Mouse (Mus musculus): ENCODE measurements at regions not wholly inside any gene's neighbourhood (a gene's known extent, or its start where the extent isn't known, plus 50 kb on each side); places are given as distances from the start of the nearest gene placed in this dataset.

DNA sequence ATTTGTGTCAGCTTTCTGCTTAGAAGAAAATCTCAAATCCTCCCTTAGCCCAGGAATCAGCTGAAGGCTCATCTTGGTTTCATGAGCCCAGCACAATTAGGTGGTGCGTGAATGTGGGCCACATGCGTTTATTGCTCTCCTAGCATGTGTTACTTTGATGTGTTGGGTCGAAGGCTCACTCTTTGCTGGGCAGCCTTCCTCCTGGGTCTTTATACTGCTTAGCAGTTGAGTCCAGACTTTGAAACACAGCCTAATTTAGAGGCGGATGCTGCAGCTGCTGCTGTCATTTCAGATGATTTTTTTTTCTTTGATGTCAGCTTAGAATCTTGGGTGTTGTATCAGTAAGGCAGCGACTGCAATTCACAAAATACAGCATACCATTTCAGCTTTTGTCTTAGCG lies 315.2 kb upstream of the Zic1 start:
- Histone ChIP-seq H3K27ac (ENCODE audit: insufficient read depth, low read length) (no peak overlapping the region), H3K4me3 (ENCODE audit: insufficient read depth, low read length) (no peak overlapping the region), H3K4me1 (ENCODE audit: control insufficient read depth, insufficient read depth, low read length) (no peaks in the 10 kb centered on the region)
- no peak for TF ChIP-seq POLR2A (IDR thresholded peaks at IDR 0.05; ENCODE audit: low read depth, low read length)
- no peak for TF ChIP-seq CTCF (IDR thresholded peaks at IDR 0.05; ENCODE audit: borderline replicate concordance, insufficient read depth, low read length)

DNA sequence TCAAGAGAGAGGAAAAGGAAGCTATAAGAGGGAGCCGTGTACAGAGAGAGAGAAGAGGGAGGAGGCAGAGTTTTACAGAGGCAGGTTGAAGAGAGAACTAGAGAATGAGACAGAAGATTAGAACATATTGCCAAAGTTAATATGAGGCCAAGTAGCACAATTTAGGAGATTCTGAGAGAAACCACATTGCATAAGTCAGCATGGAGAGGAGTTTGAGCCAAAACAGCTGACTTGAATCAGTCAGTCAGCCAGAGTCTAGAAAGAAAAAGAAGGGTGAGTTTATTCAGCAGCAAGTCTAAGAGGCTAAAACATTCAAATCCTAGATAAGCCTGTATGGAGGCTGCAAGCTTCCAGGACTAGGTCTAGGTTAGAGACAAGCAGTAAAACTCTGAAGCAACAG lies 301.1 kb upstream of the Zic1 start:
- H3K27ac ChIP-seq (ENCODE audit: insufficient read depth, low read length), result no peak overlapping the region
- TF ChIP-seq POLR2A (IDR thresholded peaks at IDR 0.05; ENCODE audit: low read depth, low read length), result no peak
- no peak for TF ChIP-seq CTCF (IDR thresholded peaks at IDR 0.05; ENCODE audit: borderline replicate concordance, insufficient read depth, low read length)
- H3K4me1 ChIP-seq (ENCODE audit: control insufficient read depth, insufficient read depth, low read length), result no peaks in the 10 kb centered on the region
- no peak overlapping the region for H3K4me3 ChIP-seq (ENCODE audit: insufficient read depth, low read length)

DNA sequence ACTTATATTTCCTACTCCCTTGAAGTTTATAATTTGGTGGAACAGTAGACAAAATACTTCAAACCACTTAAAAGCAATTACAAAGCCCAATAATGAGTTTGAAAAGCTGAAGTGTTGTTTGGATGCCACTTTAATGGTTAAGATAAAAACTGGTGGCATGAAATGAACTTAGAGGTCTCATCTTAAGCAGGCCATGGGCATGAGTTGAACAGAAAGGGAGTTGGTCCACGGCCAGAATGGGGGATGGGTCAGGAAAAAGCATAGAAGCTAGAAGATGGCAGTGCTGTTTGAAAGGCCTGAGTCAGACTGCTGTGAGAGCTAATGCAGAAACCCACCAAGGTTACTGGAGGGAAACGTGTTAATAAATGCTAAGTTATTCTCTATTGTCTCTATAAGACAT lies 294.5 kb upstream of the Zic1 start:
- no peak overlapping the region for H3K4me3 ChIP-seq (ENCODE audit: insufficient read depth, low read length)
- no peaks in the 10 kb centered on the region for H3K4me1 ChIP-seq (ENCODE audit: control insufficient read depth, insufficient read depth, low read length)
- H3K27ac ChIP-seq (ENCODE audit: insufficient read depth, low read length), result no peak overlapping the region
- TF ChIP-seq CTCF (IDR thresholded peaks at IDR 0.05; ENCODE audit: borderline replicate concordance, insufficient read depth, low read length), result no peak
- TF ChIP-seq POLR2A (IDR thresholded peaks at IDR 0.05; ENCODE audit: low read depth, low read length), result no peak

DNA sequence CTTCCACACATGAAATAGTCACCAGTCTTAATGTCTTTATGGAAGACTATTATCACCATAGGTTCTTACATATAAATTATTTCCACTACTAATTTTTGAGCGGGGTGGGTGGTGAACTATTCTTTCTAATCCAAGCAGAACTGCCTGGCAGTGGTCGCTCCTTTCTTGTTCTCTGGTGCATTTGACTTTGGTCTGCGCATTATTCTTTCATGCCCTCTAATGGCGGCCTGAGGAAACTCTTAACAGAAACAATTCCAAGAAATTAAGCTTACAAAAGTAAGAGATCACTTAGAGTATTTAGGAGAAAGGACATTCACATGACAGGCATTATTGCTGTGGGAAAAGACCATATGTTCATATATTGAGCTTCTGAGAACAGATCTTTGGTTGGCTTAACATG lies 288.5 kb upstream of the Zic1 start:
- Histone ChIP-seq H3K27ac (ENCODE audit: insufficient read depth, low read length) (no peak overlapping the region), H3K4me1 (ENCODE audit: control insufficient read depth, insufficient read depth, low read length) (no peaks in the 10 kb centered on the region), H3K4me3 (ENCODE audit: insufficient read depth, low read length) (no peak overlapping the region)
- TF ChIP-seq POLR2A (IDR thresholded peaks at IDR 0.05; ENCODE audit: low read depth, low read length), result no peak
- no peak for TF ChIP-seq CTCF (IDR thresholded peaks at IDR 0.05; ENCODE audit: borderline replicate concordance, insufficient read depth, low read length)

DNA sequence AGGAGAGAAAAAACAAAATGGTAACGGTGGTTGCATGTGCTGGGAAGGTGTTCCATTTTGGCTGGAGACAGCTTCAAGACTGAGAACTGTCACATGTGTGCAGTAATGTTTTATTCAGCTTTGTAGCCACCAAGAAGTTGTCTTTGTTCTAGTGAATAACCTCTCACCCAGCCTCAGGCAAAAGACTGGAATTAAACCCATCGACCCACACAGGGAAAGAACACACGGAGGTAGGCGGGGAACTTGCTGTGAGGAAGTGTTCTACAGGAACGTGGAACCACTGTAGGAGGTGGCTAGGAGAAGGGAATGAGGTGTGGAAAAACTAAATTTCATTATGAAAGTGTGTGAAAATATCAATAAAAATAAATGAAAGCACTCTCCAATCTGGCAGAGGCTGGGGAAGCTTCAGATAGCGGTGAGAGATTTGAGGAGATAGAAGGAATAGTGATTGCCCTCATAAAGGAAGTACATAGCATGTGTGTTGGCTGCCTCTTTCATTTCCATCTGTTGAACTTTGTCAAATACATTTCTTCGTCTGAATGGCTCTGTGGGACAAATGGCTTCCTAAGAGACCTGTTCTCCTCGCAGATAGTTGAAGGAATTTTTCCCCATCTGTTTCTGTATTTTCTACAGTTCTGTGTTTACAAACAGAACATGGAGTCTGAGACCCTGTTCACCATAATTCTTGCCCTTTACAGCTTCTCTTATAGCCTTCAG lies 286.9 kb upstream of the Zic1 start:
- Histone ChIP-seq H3K27ac (ENCODE audit: insufficient read depth, low read length) (no peak overlapping the region), H3K4me1 (ENCODE audit: control insufficient read depth, insufficient read depth, low read length) (no peaks in the 10 kb centered on the region), H3K4me3 (ENCODE audit: insufficient read depth, low read length) (no peak overlapping the region)
- TF ChIP-seq CTCF (IDR thresholded peaks at IDR 0.05; ENCODE audit: borderline replicate concordance, insufficient read depth, low read length) (no peak), POLR2A (IDR thresholded peaks at IDR 0.05; ENCODE audit: low read depth, low read length) (no peak)

DNA sequence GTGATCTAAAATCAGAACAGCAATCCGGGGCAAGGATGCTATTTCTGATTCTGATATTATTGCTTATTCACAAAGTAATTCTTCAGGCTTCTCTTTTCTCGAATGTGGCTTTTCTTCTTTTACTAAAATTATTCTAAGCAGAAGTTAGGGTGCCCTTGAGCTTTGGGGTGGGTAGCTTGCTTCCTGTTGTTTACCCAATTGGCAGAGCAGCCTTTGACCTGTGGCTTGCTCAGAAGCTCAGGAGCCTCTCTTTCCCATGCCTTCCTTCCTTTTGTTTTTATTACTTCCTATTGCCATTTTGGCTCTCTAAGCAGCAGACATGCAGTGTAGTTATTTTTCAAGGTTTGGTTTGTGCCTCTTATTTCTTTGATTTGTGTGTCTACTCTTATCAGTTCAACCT lies 244.8 kb upstream of the Zic1 start:
- Histone ChIP-seq H3K4me1 (ENCODE audit: control insufficient read depth, insufficient read depth, low read length) (no peaks in the 10 kb centered on the region), H3K4me3 (ENCODE audit: insufficient read depth, low read length) (no peak overlapping the region)
- no peak for TF ChIP-seq POLR2A (IDR thresholded peaks at IDR 0.05; ENCODE audit: low read depth, low read length)
- no peak for TF ChIP-seq CTCF (IDR thresholded peaks at IDR 0.05; ENCODE audit: borderline replicate concordance, insufficient read depth, low read length)

DNA sequence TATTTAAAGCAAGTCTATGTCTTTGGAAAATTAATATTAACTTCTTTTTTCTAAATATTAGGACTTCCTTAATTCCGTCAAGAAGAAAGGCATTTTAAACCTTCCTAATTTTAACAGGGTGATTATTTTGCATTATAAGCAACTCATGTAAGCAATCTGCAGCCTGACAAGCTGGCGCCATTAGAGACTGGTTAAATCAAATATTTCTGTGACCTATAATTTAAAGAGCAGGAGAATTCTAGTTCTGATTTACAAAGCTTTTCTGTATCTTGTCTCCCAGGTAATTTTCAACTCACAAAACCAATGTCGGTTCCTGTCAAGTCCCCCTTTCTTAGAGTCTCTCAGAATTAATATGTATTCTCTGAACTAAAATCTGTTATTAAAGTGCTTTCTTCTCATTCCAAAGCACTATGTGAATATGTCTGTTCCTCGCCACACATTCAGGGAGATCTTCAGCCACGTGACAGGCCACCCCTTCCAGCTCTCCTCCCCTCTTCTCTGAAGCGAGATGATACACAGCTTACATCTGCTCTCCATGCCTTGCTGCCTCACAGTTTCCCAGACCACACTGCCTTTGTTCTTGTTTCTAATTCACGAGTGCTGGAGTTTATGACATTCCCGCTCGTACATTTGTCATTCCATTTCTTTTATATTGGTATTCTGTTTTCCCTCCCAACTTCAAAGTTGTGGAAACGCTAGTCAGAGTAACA lies 244.0 kb upstream of the Zic1 start:
- no peak for TF ChIP-seq CTCF (IDR thresholded peaks at IDR 0.05; ENCODE audit: borderline replicate concordance, insufficient read depth, low read length)
- TF ChIP-seq POLR2A (IDR thresholded peaks at IDR 0.05; ENCODE audit: low read depth, low read length), result no peak

More for the DNA sequence above, 244.8 kb upstream of the Zic1 start:
- H3K27ac ChIP-seq (ENCODE audit: insufficient read depth, low read length), result no peak overlapping the region

DNA sequence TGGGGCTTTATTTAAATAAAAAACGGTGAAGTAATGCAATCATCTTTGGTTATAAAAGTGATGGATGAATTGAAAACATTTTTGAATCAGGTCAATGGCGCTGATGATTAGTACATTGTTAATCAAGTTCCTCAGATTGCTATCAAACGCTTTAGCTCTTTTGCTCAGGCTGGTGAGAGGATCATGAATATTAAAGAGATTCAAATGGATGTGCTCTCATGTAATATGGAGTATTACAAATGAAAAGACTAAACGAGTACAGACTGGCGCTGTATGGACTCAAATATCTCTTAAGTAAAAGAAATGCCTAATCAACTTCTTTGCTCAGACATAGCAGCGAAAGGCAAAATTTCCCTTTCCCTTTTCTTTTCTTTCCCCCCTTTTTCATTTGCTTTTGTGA lies 236.1 kb upstream of the Zic1 start:
- TF ChIP-seq POLR2A (IDR thresholded peaks at IDR 0.05; ENCODE audit: low read depth, low read length) (no peak), CTCF (IDR thresholded peaks at IDR 0.05; ENCODE audit: borderline replicate concordance, insufficient read depth, low read length) (no peak)

More for the DNA sequence above, 244.0 kb upstream of the Zic1 start:
- Histone ChIP-seq H3K4me1 (ENCODE audit: control insufficient read depth, insufficient read depth, low read length) (no peaks in the 10 kb centered on the region), H3K4me3 (ENCODE audit: insufficient read depth, low read length) (no peak overlapping the region), H3K27ac (ENCODE audit: insufficient read depth, low read length) (no peak overlapping the region)

DNA sequence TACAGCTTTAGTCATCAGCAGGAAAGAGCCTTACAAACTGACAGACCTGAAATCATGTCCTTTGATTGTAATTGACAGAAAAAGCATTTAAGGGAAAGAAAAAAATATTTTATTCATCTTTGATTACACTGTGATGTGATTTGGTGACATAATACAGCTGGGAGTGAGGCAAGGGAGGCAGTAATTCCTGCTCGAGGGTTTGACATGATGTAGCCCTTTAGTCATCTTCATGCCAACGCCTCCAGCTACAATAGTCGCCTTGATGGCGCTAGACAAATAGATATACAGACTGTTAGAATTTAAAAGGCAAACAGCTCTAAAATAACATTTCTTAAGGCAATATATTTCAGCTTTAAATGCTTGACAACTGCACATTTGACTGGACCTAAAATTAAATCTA lies 226.3 kb upstream of the Zic1 start:
- no peak overlapping the region for H3K4me3 ChIP-seq (ENCODE audit: insufficient read depth, low read length)
- no peak overlapping the region for H3K27ac ChIP-seq (ENCODE audit: insufficient read depth, low read length)
- TF ChIP-seq POLR2A (IDR thresholded peaks at IDR 0.05; ENCODE audit: low read depth, low read length) (no peak), CTCF (IDR thresholded peaks at IDR 0.05; ENCODE audit: borderline replicate concordance, insufficient read depth, low read length) (no peak)
- H3K4me1 ChIP-seq (ENCODE audit: control insufficient read depth, insufficient read depth, low read length), result no peaks in the 10 kb centered on the region

More for the DNA sequence above, 236.1 kb upstream of the Zic1 start:
- Histone ChIP-seq H3K4me1 (ENCODE audit: control insufficient read depth, insufficient read depth, low read length) (no peaks in the 10 kb centered on the region), H3K4me3 (ENCODE audit: insufficient read depth, low read length) (no peak overlapping the region), H3K27ac (ENCODE audit: insufficient read depth, low read length) (no peak overlapping the region)

DNA sequence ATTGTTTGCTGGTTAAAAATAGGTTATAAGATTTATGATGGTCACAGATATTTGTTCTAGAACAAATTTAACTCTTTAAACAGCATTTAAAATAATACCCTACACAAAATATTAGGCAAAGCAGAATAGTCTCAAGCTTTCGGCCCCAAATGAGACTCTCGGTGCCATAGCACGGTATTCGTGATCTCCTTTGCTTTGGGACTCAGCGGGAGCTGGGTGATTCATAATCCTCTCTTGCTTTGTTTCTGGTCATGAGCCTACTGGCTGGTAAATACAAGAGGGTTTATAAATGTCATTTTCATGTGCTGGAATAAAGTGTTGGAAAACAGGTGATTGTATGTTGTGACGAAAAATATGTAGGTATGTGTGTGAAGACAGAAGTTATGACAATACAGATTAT lies 223.1 kb upstream of the Zic1 start:
- Histone ChIP-seq H3K27ac (ENCODE audit: insufficient read depth, low read length) (no peak overlapping the region), H3K4me3 (ENCODE audit: insufficient read depth, low read length) (no peak overlapping the region), H3K4me1 (ENCODE audit: control insufficient read depth, insufficient read depth, low read length) (no peaks in the 10 kb centered on the region)
- TF ChIP-seq CTCF (IDR thresholded peaks at IDR 0.05; ENCODE audit: borderline replicate concordance, insufficient read depth, low read length) (no peak), POLR2A (IDR thresholded peaks at IDR 0.05; ENCODE audit: low read depth, low read length) (no peak)
